Mouse (Mus musculus): ENCODE results near the gene Amfr.

DNA sequence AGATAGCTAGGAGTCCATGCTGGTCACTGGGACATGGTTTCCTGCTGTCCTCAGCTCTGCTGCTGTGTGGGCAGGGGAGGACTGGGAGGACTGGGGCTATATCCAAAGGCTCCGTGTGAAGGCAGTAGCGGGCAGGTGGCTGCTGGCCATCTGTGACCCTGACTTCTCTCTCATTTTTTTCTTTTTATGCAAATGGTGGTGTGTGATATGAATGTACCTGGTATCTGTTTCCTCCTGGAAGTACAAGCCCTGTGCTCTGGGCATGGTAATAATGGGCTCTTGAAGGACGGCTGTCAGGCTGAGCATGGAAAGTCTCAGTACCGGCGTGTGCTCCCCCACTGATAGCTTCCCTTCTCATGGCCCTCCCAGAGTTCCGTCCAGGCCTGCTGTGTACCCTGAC, 51.7 kb downstream of the Amfr start:
- TF ChIP-seq CTCF (IDR thresholded peaks at IDR 0.05; ENCODE audit: borderline replicate concordance, insufficient read depth, low read length) (no peak), POLR2A (IDR thresholded peaks at IDR 0.05; ENCODE audit: low read depth, low read length) (no peak)
